Mouse (Mus musculus): ENCODE measurements around the gene Lce1l. TPM values are rescaled to one million over a fixed set of nuclear protein-coding genes. Genes with fewer than 3 reads are reported as not detected.
"Not testable (repeated sequence)": the region's sequence is repeated elsewhere in the genome, so short reads cannot be mapped to it uniquely, and the experiment has no call there.

Gene Lce1l
- not detected in 2 replicates for polyA plus RNA-seq (2015; fragmentation: Nextera tagmentation; extraction: Ambion mirVana)

DNA sequence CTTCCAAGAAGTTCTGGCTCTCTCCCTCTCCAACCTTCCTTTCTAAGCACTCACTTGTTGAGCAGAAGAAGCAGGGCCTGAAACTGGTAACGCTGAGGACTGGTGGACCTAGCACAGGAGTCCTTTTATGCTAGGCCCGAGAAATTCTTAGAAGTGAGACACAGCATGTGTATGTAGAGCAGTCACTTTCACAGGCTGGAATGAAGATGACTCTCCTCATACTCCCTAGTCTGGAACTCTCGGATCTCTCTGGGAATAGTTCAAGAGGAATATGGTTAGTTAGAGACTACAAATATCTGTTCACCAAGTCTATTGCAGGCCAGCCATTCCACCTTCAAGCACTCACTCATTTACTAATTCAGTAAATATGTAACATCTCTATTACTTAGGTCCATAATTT lies at the start of gene Lce1l:
TSS of gene Lce1l (minus strand) at position 101 of the 400 bp plus-strand sequence.
- 74% methylated on average over 3 of the region's 3 CpGs for WGBS
- H3K4me1 ChIP-seq (replicated peaks): no peaks in the 10 kb centered on the region
- no peak within 1 kb of the TSS for H3K4me3 ChIP-seq
- no peak within 1 kb of the TSS for H3K4me2 ChIP-seq
- no peaks in the 10 kb centered on the region for H3K36me3 ChIP-seq
- no peak for ATAC-seq (replicated peaks; ENCODE audit: insufficient number of reproducible peaks, insufficient read depth, low FRiP score, low read depth)
- no peaks in the 10 kb centered on the region for H3K27me3 ChIP-seq
- no peaks in the 10 kb centered on the region for H3K9me3 ChIP-seq (replicated peaks)
- H3K9ac ChIP-seq: no peak within 1 kb of the TSS
- no peak within 1 kb of the TSS for H3K27ac ChIP-seq

DNA sequence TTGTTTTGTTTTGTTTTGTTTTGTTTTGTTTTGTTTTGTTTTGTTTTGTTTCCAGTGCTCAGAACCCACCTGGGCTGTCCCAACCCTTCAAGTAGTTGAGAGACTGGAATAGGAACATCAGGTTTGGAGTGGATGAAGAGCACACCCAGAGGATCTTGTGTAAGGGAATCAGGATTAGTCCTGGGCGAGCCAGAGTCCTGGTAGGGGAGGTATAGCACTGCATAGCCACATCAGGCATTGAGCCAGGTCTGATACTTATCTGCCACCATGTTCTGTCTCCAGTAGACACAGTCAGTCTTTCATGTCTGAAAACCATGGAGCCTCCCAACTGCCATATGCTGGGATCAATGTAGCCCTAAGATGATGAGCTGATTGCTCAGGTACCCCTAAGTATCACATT lies 43.4 kb upstream of the Lce1l start:
- 41% methylated on average over 1 of the region's 1 CpGs for WGBS
- no peaks in the 10 kb centered on the region for H3K9me3 ChIP-seq (replicated peaks)

DNA sequence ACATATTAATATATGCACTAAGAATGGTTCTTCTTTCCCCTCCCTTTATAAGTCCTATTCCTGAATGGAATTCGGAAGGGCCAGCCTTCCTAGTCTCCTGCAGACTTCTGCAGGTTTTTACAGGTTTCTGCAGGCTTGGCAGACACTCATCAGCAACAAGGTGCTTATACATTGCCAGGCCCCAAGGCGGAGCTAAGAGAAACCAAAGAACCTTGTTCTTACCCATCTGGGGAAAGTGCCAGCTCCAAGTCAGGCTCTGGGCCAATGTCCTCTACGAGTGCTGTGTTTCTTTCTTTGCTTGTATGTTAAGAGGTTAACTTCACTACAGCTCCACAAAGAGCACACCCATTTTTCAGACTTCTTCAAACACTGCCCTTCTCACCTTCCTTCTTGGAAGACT lies 43.0 kb upstream of the Lce1l start:
- no peak overlapping the region for H3K4me3 ChIP-seq
- H3K4me1 ChIP-seq (replicated peaks): no peaks in the 10 kb centered on the region
- H3K27ac ChIP-seq: no peak overlapping the region
- WGBS: 46% methylated on average over 3 of the region's 3 CpGs
- H3K36me3 ChIP-seq: no peaks in the 10 kb centered on the region
- no peaks in the 10 kb centered on the region for H3K27me3 ChIP-seq
- ATAC-seq (replicated peaks; ENCODE audit: insufficient number of reproducible peaks, insufficient read depth, low FRiP score, low read depth): no peak
- H3K4me2 ChIP-seq: no peak overlapping the region
- no peaks in the 10 kb centered on the region for H3K9me3 ChIP-seq (replicated peaks)
- H3K9ac ChIP-seq: no peak overlapping the region

More for the DNA sequence above, 43.4 kb upstream of the Lce1l start:
- no peaks in the 10 kb centered on the region for H3K27me3 ChIP-seq
- no peak overlapping the region for H3K27ac ChIP-seq
- H3K4me2 ChIP-seq: no peak overlapping the region
- no peak overlapping the region for H3K4me3 ChIP-seq
- no peak for ATAC-seq (replicated peaks; ENCODE audit: insufficient number of reproducible peaks, insufficient read depth, low FRiP score, low read depth)
- no peaks in the 10 kb centered on the region for H3K36me3 ChIP-seq
- no peak overlapping the region for H3K9ac ChIP-seq
- no peaks in the 10 kb centered on the region for H3K4me1 ChIP-seq (replicated peaks)

DNA sequence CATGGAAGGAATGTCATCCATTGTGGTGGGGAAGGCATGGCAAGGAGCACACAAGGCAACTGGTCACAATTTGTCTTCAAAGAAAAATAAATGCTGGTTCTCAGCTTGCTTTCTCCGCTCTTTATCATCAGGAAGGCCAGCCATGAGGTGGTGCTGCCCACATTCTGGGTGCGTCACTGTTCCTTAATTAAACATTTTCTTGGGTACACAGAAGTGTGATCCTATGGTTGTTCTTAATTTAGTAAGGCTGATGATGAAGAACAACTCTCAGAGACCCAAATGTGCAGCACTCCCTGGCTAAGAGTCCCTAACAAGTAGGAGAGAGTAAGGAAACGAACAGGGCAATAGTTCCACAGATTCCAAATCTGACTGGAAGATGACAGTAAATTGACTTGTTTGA lies 23.1 kb upstream of the Lce1l start:
- WGBS: 77% methylated on average over 3 of the region's 3 CpGs
- H3K9ac ChIP-seq: no peak overlapping the region

DNA sequence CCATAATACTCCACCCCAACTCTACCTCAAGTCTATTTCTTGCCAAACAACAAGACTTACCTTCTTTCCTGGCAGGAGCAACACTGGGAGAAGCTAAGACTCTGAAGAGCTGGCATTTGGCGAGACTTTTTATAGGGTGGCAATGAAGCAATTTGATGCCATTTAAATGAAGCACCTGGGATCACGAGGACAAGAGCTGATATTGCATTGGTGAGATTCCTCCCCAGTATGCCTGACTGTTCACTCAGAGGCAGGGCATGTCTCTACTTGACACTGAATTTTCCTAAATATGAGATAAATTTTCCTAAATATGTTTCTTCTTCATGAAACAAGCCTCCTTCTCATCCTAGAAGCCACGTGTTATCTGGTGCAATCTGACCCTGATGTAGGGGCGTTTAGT lies 19.0 kb upstream of the Lce1l start, which contains the start of gene 2310050C09Rik:
TSS of gene 2310050C09Rik (minus strand) at position 101 of the 400 bp plus-strand sequence.
- ATAC-seq (replicated peaks; ENCODE audit: insufficient number of reproducible peaks, insufficient read depth, low FRiP score, low read depth): no peak
- no peaks in the 10 kb centered on the region for H3K27me3 ChIP-seq
- no peaks in the 10 kb centered on the region for H3K9me3 ChIP-seq (replicated peaks)
- H3K27ac ChIP-seq: no peak within 1 kb of the TSS
- H3K36me3 ChIP-seq: no peaks in the 10 kb centered on the region
- no peaks in the 10 kb centered on the region for H3K4me1 ChIP-seq (replicated peaks)
- 69% methylated on average over 4 of the region's 4 CpGs for WGBS
- no peak within 1 kb of the TSS for H3K9ac ChIP-seq
- H3K4me2 ChIP-seq: no peak within 1 kb of the TSS
- H3K4me3 ChIP-seq: no peak within 1 kb of the TSS

More for the DNA sequence above, 23.1 kb upstream of the Lce1l start:
- Histone ChIP-seq H3K4me1 (replicated peaks) (no peaks in the 10 kb centered on the region), H3K27ac (no peak overlapping the region), H3K36me3 (no peaks in the 10 kb centered on the region), H3K27me3 (no peaks in the 10 kb centered on the region), H3K4me3 (no peak overlapping the region), H3K9me3 (replicated peaks) (no peaks in the 10 kb centered on the region), H3K4me2 (no peak overlapping the region)
- no peak for ATAC-seq (replicated peaks; ENCODE audit: insufficient number of reproducible peaks, insufficient read depth, low FRiP score, low read depth)

DNA sequence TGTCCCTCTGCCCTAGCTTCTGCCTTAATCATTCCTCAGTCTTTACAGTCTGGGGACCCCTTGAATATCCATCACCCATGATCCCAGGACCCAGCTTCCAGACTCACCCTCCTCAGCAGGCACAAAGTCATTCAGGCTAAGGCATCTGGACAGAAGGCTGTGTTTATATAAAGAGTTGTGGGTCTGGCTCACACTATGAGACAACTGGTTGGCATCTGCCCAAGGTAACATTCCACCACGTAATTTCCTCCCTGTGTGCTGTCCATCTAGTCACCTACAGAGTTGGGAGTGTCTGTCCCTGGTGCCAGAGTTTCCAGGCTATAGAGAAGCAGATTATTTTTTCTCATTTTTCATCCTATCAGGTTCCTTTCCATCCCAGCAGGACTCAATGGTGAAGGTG lies 24.0 kb downstream of the Lce1l start, which contains the start of gene Kprp:
TSS of gene Kprp (minus strand) at position 140 of the 400 bp plus-strand sequence.
- Histone ChIP-seq H3K27ac (no peak within 1 kb of the TSS), H3K4me3 (no peak within 1 kb of the TSS), H3K9me3 (replicated peaks) (no peaks in the 10 kb centered on the region), H3K4me2 (no peak within 1 kb of the TSS), H3K27me3 (no peaks in the 10 kb centered on the region), H3K9ac (no peak within 1 kb of the TSS), H3K4me1 (replicated peaks) (no peaks in the 10 kb centered on the region), H3K36me3 (no peaks in the 10 kb centered on the region)
- 14% methylated on average over 1 of the region's 1 CpGs for WGBS
- no peak for ATAC-seq (replicated peaks; ENCODE audit: insufficient number of reproducible peaks, insufficient read depth, low FRiP score, low read depth)

DNA sequence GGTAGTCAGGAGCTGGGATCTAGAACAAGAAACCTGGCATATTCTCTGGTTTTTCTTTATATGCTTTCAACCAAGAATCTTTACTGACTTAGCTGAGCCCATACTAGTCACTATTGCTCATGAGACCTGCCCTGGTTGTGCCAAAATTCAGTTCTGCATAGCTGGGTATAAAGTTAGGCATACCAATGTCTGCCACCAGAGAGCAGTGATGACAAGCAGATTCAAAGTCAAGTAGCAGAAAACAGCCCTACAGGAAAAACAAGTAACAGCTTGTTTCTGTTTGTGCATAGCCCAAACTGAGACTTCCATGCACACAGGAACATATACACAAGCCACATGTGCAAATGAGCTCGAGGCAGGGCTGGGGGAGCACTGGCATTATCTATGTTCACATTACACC lies 25.3 kb downstream of the Lce1l start:
- ATAC-seq (replicated peaks; ENCODE audit: insufficient number of reproducible peaks, insufficient read depth, low FRiP score, low read depth): no peak

DNA sequence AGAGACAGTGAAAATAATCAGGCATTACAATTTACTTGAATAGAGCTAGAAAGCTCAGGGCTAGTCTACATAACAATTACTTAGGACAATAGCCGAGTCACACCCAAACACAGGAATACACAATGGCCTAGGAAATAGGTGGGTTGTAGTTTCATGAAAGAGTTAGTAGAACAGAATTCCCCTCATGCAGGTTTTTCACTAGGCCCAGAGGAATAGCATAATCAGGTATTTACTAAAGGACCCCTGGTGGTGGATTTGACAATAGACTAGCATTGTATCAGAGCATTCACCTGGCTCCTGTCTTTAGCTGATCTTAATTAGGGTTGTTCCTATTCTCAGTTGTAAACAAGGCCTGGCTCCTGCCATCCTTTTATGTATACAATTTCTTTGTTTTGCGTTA lies 35.0 kb downstream of the Lce1l start:
- WGBS: 79% methylated on average over 2 of the region's 2 CpGs
- not testable (repeated sequence) for H3K4me1 ChIP-seq (replicated peaks); H3K4me3 ChIP-seq; H3K27me3 ChIP-seq; H3K9ac ChIP-seq; H3K36me3 ChIP-seq; ATAC-seq (replicated peaks; ENCODE audit: insufficient number of reproducible peaks, insufficient read depth, low FRiP score, low read depth); H3K27ac ChIP-seq; H3K4me2 ChIP-seq; H3K9me3 ChIP-seq (replicated peaks)

More for the DNA sequence above, 25.3 kb downstream of the Lce1l start:
- H3K9ac ChIP-seq: no peak overlapping the region
- WGBS: 19% methylated on average over 1 of the region's 1 CpGs
- no peaks in the 10 kb centered on the region for H3K36me3 ChIP-seq
- H3K9me3 ChIP-seq (replicated peaks): no peaks in the 10 kb centered on the region
- H3K4me2 ChIP-seq: no peak overlapping the region
- no peaks in the 10 kb centered on the region for H3K27me3 ChIP-seq
- no peaks in the 10 kb centered on the region for H3K4me1 ChIP-seq (replicated peaks)
- H3K27ac ChIP-seq: no peak overlapping the region
- no peak overlapping the region for H3K4me3 ChIP-seq

DNA sequence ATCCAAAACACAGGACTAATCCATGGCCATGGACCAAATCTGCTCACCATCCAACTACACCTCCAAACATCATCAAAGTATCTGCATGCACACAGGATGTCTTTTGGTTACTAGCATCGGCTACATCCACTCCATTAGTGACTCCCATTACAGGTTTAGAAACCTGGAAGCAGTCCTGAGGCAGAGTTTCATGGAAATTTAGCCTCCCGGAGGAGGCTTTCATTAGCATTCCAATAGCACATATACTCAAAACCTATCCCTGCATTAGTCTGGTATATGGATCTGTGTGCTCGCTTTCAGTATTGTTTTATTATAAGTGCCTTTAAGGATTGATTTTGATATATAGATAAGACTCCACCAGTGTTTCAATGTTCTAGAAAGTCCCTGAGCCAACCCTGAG lies 35.5 kb downstream of the Lce1l start:
- no peaks in the 10 kb centered on the region for H3K36me3 ChIP-seq
- H3K4me3 ChIP-seq: no peak overlapping the region
- no peaks in the 10 kb centered on the region for H3K27me3 ChIP-seq
- no peaks in the 10 kb centered on the region for H3K9me3 ChIP-seq (replicated peaks)
- no peak overlapping the region for H3K27ac ChIP-seq
- H3K4me1 ChIP-seq (replicated peaks): no peaks in the 10 kb centered on the region
- WGBS: 84% methylated on average over 3 of the region's 3 CpGs
- no peak overlapping the region for H3K9ac ChIP-seq
- H3K4me2 ChIP-seq: no peak overlapping the region
- no peak for ATAC-seq (replicated peaks; ENCODE audit: insufficient number of reproducible peaks, insufficient read depth, low FRiP score, low read depth)

DNA sequence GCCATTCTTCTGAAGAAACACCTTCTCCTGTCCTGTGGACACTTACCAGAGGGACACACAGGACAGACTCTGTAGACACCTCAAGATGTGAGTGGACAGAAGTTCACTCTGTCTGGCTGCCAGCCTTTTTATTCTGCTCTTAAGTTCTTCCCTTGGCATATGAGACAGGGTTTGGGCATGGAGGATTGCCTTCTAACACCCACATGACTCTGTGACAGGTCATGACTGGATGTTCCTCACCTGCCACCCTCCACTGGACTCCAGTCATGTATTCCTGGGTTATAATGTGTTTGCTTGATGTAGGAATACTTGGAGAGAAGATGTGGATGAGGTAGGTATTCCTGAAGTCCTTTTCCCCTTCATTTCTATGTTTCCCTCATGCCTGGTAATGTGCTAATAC lies 43.3 kb downstream of the Lce1l start, which contains the start of gene Lce1k:
TSS of gene Lce1k (minus strand) at position 101 of the 400 bp plus-strand sequence.
- ATAC-seq (replicated peaks; ENCODE audit: insufficient number of reproducible peaks, insufficient read depth, low FRiP score, low read depth): no peak
- H3K27me3 ChIP-seq: no peaks in the 10 kb centered on the region

More for the DNA sequence above, 43.3 kb downstream of the Lce1l start, which contains the start of gene Lce1k:
- Histone ChIP-seq H3K4me3 (no peak within 1 kb of the TSS), H3K4me1 (replicated peaks) (no peaks in the 10 kb centered on the region), H3K4me2 (no peak within 1 kb of the TSS), H3K9me3 (replicated peaks) (no peaks in the 10 kb centered on the region), H3K36me3 (no peaks in the 10 kb centered on the region), H3K9ac (no peak within 1 kb of the TSS), H3K27ac (no peak within 1 kb of the TSS)
